Mouse (Mus musculus) lung, adult 2 months (tissue): Measurements from ENCODE around the gene Defb23.

ENCODE experiments used
- CTCF ChIP-seq: fragments of 200-500 bp; IDR thresholded peaks from 2 replicates; pipeline ENCODE4 v1.5.1; 2011; ENCODE audit warnings: mild to moderate bottlenecking, low read length, control low read depth; ENCODE audit not compliant: insufficient read depth
- POLR2A ChIP-seq: fragments of 200-500 bp; IDR thresholded peaks from 2 replicates; pipeline ENCODE4 v1.6.1; 2011; ENCODE audit warnings: low read depth, mild to moderate bottlenecking, control low read depth, low read length, borderline replicate concordance; ENCODE audit errors: extremely low read depth

GRCm38 (mm10) chr2:152415786-152416185 is 48.6 kb downstream of the Defb23 start:
- TF ChIP-seq CTCF (no peak), POLR2A (no peak)
